Mouse (Mus musculus) embryonic stem cell, embryonic (primary cell): ENCODE measurements around the gene Vps54.

Experiments used
- CTCF ChIA-PET, 4 experiments: fragments of 300-600 bp in 2 of 4; fragments of 350-600 bp in 2 of 4; sonication (Branson Sonifier 250); formaldehyde crosslinking; loops; one replicate each; lab custom pipeline; 2022; ENCODE audit warnings: inconsistent platforms in 2 of 4; lab: Charles Lee
- POLR2A ChIA-PET, 4 experiments: fragments of 300-600 bp in 2 of 4; fragments of 350-600 bp in 2 of 4; sonication (Branson Sonifier 250); formaldehyde crosslinking; loops; one replicate each; lab custom pipeline; 2022; ENCODE audit warnings: antibody characterized with exemption in 4 of 4, inconsistent platforms in 1 of 4; lab: Charles Lee

Gene Vps54

GRCm38 (mm10) chr11:21308119-21308518 is 69.0 kb downstream of the Vps54 start:
- CTCF ChIA-PET = interaction anchor here in 3 of 4 experiments (0.5 to 1.1 kb wide), 4 partner anchors 10 to 272 kb away, joined by 3 to 4 read pairs (median 4); no protein-coding TSS in a partner anchor
- POLR2A ChIA-PET = no interaction called here

DNA sequence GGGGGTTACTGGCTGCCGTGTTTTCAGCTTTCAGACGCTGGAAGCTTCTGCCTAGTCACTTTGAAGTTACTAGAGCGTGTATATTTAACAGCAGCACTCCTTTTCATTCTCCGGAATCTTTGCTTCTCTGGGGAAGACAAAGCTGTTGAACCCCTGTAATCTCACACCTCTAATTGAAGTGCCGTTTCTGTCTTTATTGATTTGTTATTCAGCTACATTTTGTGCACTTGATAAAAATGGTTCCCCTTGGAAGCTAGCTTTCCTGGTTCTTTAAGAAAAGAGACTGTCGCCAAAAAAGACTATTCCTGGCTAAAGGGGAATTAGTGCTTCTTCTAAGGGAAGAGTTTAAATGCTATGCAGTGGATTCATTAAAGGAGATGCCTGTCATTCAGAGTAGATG is 70.4 kb downstream of the Vps54 start:
- POLR2A ChIA-PET = interaction anchor here in 1 of 4 experiments (1.0 kb wide), 1 partner anchor 9 kb away, joined by 3 read pairs; no protein-coding TSS in a partner anchor
- CTCF ChIA-PET = interaction anchor here in 1 of 4 experiments (0.6 kb wide), 1 partner anchor 110 kb away, joined by 4 read pairs; no protein-coding TSS in a partner anchor

DNA sequence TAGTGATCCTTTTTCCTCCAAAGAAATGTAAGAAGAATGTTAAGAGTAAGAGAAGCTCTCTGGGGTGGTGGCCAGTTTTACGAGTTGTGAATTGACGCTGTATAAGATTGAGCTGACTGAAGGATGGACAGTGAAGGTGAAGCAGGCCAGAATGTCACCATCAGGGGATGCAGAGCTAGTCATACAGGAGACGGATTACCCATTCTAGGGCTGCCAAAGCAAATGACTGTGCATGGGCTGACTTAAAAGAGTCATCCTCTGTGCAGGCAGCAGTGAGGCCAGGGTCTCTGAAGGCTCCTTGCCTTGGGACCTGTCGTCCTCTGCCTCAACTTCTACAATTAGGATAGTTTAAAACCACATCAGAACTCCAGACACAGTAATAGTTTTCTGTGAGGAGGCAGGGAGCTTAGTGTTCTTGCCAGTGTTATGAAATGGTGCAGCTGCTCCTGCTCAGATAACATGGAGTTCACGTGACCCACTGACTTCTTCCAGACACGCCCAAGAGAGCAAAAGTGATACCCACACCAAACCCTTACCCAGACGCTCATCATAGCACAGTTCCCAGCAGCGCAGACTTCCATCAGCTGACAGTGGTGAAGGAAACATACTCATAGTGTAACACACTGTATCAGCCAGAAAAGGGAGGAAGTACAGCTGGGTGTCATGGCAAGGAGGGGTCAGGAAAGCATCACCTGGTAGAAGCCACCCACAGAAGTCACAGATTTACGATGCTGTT is 75.0 kb downstream of the Vps54 start:
- CTCF ChIA-PET = interaction anchor here in 1 of 4 experiments (0.5 kb wide), 1 partner anchor 654 kb away, joined by 3 read pairs; no protein-coding TSS in a partner anchor
- POLR2A ChIA-PET = interaction anchor here in 3 of 4 experiments (0.6 to 3.1 kb wide), 4 partner anchors 10 to 862 kb away, joined by 3 to 13 read pairs (median 3); no protein-coding TSS in a partner anchor

DNA sequence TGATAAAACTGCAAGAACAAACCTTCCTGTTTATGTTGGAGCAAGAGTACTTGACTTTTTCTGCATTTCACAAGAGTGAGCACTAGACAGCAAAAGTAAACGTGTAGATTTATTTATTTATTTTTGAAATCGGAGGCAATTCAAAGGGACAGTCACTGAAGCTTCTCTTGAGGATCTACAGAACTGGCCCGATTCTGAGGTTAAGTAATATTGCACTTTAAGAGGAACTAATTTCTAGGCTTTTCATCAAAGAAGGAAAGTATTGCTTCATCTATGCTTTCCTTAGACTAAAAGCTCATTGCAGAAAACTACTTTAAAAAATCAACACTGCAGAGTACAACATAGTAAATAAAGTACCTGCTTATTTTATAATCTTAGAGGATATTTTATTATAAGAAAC is 82.5 kb downstream of the Vps54 start:
- ChIA-PET CTCF (interaction anchor here in 2 of 4 experiments (0.7 to 0.8 kb wide), 2 partner anchors 112 to 147 kb away, joined by 3 read pairs; no protein-coding TSS in a partner anchor), POLR2A (interaction anchor here in 1 of 4 experiments (0.6 kb wide), 1 partner anchor 13 kb away, joined by 4 read pairs; no protein-coding TSS in a partner anchor)

DNA sequence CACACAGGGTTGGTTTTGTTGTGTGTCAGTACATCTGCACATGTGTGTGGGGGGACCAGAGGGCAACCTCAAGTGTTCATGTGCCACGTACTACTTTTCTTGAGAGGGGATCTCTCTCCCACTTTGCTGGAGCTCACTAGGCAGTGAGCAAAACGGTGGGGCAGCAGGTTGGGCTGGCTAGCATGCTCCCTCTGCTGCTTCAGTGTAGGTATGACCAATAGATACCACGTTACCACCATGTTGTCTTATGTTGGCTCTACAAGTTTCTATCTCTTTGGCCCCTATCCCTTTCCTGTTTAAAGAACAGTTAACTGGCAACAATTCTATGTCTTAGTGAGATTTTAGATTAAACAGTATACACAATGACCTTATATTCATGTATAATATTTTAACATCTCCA is 83.3 kb downstream of the Vps54 start:
- POLR2A ChIA-PET = no interaction called here
- CTCF ChIA-PET = interaction anchor here in 2 of 4 experiments (0.7 to 0.8 kb wide), 2 partner anchors 111 to 146 kb away, joined by 3 read pairs; no protein-coding TSS in a partner anchor

GRCm38 (mm10) chr11:21325781-21326180 is 86.7 kb downstream of the Vps54 start:
- ChIA-PET POLR2A (interaction anchor here in 1 of 4 experiments (0.9 to 2.0 kb wide), 2 partner anchors 12 to 23 kb away, joined by 3 to 6 read pairs; no protein-coding TSS in a partner anchor), CTCF (interaction anchor here in 2 of 4 experiments (0.5 to 1.8 kb wide), 4 partner anchors 9 to 108 kb away, joined by 3 to 7 read pairs (median 5); no protein-coding TSS in a partner anchor)

- ChIA-PET CTCF (interaction anchor here (0.6 to 1.8 kb wide), 12 partner anchors 9 to 307 kb away, joined by 3 to 12 read pairs (median 4); partner anchors contain the start of gene Mdh1 (in 1 of the 4)), POLR2A (interaction anchor here in 3 of 4 experiments (0.6 to 3.5 kb wide), 5 partner anchors 11 to 67 kb away, joined by 3 to 13 read pairs (median 3); no protein-coding TSS in a partner anchor)
Measured at GRCm38 (mm10) chr11:21326770-21327169, 87.7 kb downstream of the Vps54 start.

- ChIA-PET CTCF (interaction anchor here in 3 of 4 experiments (0.7 to 1.2 kb wide), 5 partner anchors 12 to 187 kb away, joined by 3 to 5 read pairs (median 3); no protein-coding TSS in a partner anchor), POLR2A (interaction anchor here in 3 of 4 experiments (0.6 to 3.5 kb wide), 5 partner anchors 10 to 68 kb away, joined by 3 to 13 read pairs (median 3); no protein-coding TSS in a partner anchor)
Measured at GRCm38 (mm10) chr11:21327486-21327885, 88.4 kb downstream of the Vps54 start.

- POLR2A ChIA-PET = interaction anchor here in 2 of 4 experiments (0.9 to 3.5 kb wide), 3 partner anchors 14 to 160 kb away, joined by 3 to 13 read pairs (median 4); no protein-coding TSS in a partner anchor
- CTCF ChIA-PET = no interaction called here
Measured at GRCm38 (mm10) chr11:21328141-21328540, 89.1 kb downstream of the Vps54 start.

DNA sequence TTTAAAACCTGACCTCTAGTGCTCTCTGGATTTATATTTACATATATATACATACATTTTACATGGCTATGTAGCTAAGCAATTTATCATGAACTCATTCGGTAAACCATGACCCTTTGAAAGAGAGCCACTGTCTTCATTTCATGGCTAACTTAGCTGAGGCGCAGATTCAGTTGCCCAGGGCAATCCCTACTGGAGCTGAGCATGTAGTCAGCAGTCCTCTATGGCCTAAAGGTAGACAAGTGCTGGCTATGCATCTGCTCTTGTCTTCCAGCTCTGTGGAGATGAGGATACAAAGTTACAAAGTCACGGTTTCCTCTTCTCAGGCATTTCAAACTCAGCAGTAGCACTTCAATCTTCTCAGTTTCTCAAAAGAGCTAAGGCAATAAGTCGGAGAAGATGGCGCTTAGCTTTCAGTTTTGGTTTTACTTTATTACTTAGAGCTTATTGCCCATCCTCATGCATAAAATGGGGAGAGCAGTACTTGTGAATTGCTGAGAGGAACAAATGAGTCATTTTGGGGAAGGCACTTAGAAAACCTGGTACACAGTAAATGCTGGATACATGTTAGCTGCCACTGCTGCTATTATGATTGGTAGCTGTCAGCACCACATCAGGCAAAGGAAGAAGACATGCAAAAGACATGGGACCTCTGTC is 93.7 kb downstream of the Vps54 start:
- ChIA-PET POLR2A (no interaction called here), CTCF (interaction anchor here in 1 of 4 experiments (0.6 kb wide), 2 partner anchors 54 to 406 kb away, joined by 4 to 9 read pairs; no protein-coding TSS in a partner anchor)

DNA sequence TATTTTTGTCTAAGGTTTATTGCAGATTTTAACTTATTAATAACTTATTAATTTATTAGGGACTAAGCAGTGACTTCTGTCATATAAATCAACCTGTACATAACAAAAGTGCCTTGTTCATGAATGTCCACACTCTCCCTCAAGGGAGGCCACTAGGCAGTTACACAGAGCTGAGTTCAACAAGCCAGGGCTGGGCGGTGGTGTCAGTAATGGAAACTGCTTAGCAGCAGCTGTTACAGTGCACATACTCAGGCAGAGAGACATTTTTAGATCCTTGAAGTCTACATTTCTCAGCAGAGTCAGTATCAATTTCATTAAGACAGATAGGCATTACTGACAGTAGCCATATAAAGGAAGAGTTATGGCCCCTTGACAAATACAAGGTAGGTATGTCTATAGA is 98.8 kb downstream of the Vps54 start:
- ChIA-PET POLR2A (interaction anchor here in 3 of 4 experiments (0.5 to 2.1 kb wide), 3 partner anchors 11 to 33 kb away, joined by 4 to 6 read pairs (median 4); no protein-coding TSS in a partner anchor), CTCF (interaction anchor here in 2 of 4 experiments (1.1 to 2.3 kb wide), 2 partner anchors 11 to 12 kb away, joined by 3 to 7 read pairs; no protein-coding TSS in a partner anchor)

GRCm38 (mm10) chr11:21339088-21339487 is 100.0 kb downstream of the Vps54 start:
- ChIA-PET CTCF (interaction anchor here in 2 of 4 experiments (1.1 to 2.3 kb wide), 2 partner anchors 12 to 13 kb away, joined by 3 to 7 read pairs; no protein-coding TSS in a partner anchor), POLR2A (interaction anchor here in 1 of 4 experiments (1.2 kb wide), 1 partner anchor 31 kb away, joined by 4 read pairs; no protein-coding TSS in a partner anchor)

GRCm38 (mm10) chr11:21343490-21343889 is 104.4 kb downstream of the Vps54 start:
- ChIA-PET POLR2A (interaction anchor here in 1 of 4 experiments (1.1 kb wide), 1 partner anchor 16 kb away, joined by 3 read pairs; no protein-coding TSS in a partner anchor), CTCF (interaction anchor here in 2 of 4 experiments (0.6 to 1.0 kb wide), 2 partner anchors 16 to 427 kb away, joined by 3 read pairs; no protein-coding TSS in a partner anchor)

GRCm38 (mm10) chr11:21346020-21346419 is 106.9 kb downstream of the Vps54 start:
- POLR2A ChIA-PET = no interaction called here
- CTCF ChIA-PET = no interaction called here

- ChIA-PET POLR2A (interaction anchor here in 3 of 4 experiments (0.6 to 1.8 kb wide), 7 partner anchors 20 to 495 kb away, joined by 3 to 6 read pairs (median 3); no protein-coding TSS in a partner anchor), CTCF (interaction anchor here in 1 of 4 experiments (0.6 kb wide), 1 partner anchor 158 kb away, joined by 8 read pairs; no protein-coding TSS in a partner anchor)
Measured at GRCm38 (mm10) chr11:21348890-21349289, 109.8 kb downstream of the Vps54 start.

- ChIA-PET POLR2A (interaction anchor here in 1 of 4 experiments (1.3 kb wide), 1 partner anchor 11 kb away, joined by 4 read pairs; no protein-coding TSS in a partner anchor), CTCF (no interaction called here)
Measured at GRCm38 (mm10) chr11:21351296-21351695, 112.2 kb downstream of the Vps54 start.

DNA sequence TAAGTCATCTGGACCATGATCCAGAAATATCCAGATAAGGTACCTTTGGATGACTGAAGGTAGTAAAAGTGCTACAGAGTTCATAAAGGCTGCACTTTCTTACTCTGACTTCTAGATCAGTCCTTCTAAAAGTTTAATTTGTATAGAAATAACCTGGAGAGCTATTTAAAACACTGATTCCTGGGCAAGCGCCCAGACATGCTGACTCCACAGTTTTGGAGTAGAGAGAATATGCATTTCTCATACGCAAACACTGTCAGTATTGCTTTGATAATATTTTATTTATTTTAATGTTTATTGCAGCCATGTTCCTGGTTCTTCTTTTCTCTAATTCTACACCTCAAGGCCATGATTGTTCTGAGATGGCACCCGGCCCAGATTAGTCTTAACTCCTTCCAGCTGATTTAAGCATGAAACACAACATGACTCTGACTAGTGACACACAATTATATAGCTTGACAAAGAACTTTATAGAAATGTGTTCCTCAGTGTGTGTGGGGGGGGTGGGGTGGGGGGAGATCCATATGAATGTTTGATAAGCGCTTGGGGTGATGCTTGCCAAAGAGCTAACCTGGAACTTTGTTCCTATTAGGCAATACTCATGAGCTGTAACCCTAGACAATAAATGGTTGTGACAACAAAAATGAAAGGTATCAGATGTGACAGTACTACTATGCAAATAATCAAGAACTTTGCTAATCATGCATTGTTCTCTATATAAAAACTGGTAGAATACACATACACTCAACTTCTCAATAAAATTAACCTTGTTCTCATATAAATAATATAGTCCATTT is 124.3 kb downstream of the Vps54 start:
- CTCF ChIA-PET = no interaction called here
- POLR2A ChIA-PET = interaction anchor here in 1 of 4 experiments (1.0 to 1.1 kb wide), 2 partner anchors 8 to 13 kb away, joined by 3 to 4 read pairs; no protein-coding TSS in a partner anchor
